Mouse (Mus musculus) c-Kit-negative CD71-positive TER-119-positive erythroid progenitor cells, embryonic 14.5 days (primary cell): ENCODE data around the gene Zfp462.
"Not testable (repeated sequence)": the region's sequence is repeated elsewhere in the genome, so short reads cannot be mapped to it uniquely, and the experiment has no call there.

Experiments used
- DNase-seq: peaks from one replicate; pipeline ENCODE4 v3.0.0-alpha.2; 2013; ENCODE audit warnings: low read depth, low spot score

Zfp462 gene

GRCm38 (mm10) chr4:54950866-54951265 is 6.0 kb downstream of the Zfp462 start:
- no peak for DNase-seq

- DNase-seq = no peak
Measured at GRCm38 (mm10) chr4:54953657-54954395, 9.0 kb downstream of the Zfp462 start.

- DNase-seq = no peak
Measured at GRCm38 (mm10) chr4:54954455-54954854, 9.6 kb downstream of the Zfp462 start.

GRCm38 (mm10) chr4:54960776-54961175 is 15.9 kb downstream of the Zfp462 start:
- no peak for DNase-seq

GRCm38 (mm10) chr4:54962141-54962540 is 17.3 kb downstream of the Zfp462 start:
- DNase-seq = no peak

GRCm38 (mm10) chr4:54963551-54963950 is 18.7 kb downstream of the Zfp462 start:
- no peak for DNase-seq

- DNase-seq = no peak
Measured at GRCm38 (mm10) chr4:54965169-54965695, 20.4 kb downstream of the Zfp462 start.

GRCm38 (mm10) chr4:54966161-54966806 is 21.4 kb downstream of the Zfp462 start:
- DNase-seq = no peak

GRCm38 (mm10) chr4:54967166-54967565 is 22.3 kb downstream of the Zfp462 start:
- DNase-seq = no peak

GRCm38 (mm10) chr4:54967721-54968120 is 22.9 kb downstream of the Zfp462 start:
- no peak for DNase-seq

GRCm38 (mm10) chr4:54969671-54970295 is 24.9 kb downstream of the Zfp462 start:
- DNase-seq = no peak

- DNase-seq = no peak
Measured at GRCm38 (mm10) chr4:54971386-54971785, 26.5 kb downstream of the Zfp462 start.

GRCm38 (mm10) chr4:54972096-54972495 is 27.2 kb downstream of the Zfp462 start:
- DNase-seq = no peak

GRCm38 (mm10) chr4:54972827-54973560 is 28.1 kb downstream of the Zfp462 start:
- DNase-seq = no peak

GRCm38 (mm10) chr4:54979771-54980472 is 35.1 kb downstream of the Zfp462 start:
- no peak for DNase-seq

GRCm38 (mm10) chr4:54984502-54984901 is 39.7 kb downstream of the Zfp462 start:
- no peak for DNase-seq

- DNase-seq = no peak
Measured at GRCm38 (mm10) chr4:54986671-54987070, 41.8 kb downstream of the Zfp462 start.

GRCm38 (mm10) chr4:54987256-54987655 is 42.4 kb downstream of the Zfp462 start:
- no peak for DNase-seq

GRCm38 (mm10) chr4:54987926-54988325 is 43.1 kb downstream of the Zfp462 start:
- no peak for DNase-seq

GRCm38 (mm10) chr4:54991973-54992372 is 47.1 kb downstream of the Zfp462 start:
- DNase-seq = no peak

- DNase-seq = not testable (repeated sequence)
Measured at GRCm38 (mm10) chr4:54993001-54993400, 48.2 kb downstream of the Zfp462 start.
